Mouse (Mus musculus) CH12.LX (cell line): ENCODE measurements at regions not wholly inside any gene's neighbourhood (a gene's known extent, or its start where the extent isn't known, plus 50 kb on each side); places are given as distances from the start of the nearest gene placed in this dataset.

Source experiments
- DNase-seq: peaks from one replicate; pipeline ENCODE4 v3.0.0-alpha.2; 2013; ENCODE audit errors: extremely low read depth
- H3K27ac ChIP-seq: 2 replicates; pipeline ENCODE4 v1.5.1; 2012; ENCODE audit warnings: low read depth, mild to moderate bottlenecking, control low read depth, moderate library complexity; ENCODE audit not compliant: insufficient read depth
- H3K27me3 ChIP-seq: replicated peaks from 2 replicates; pipeline ENCODE3; 2012; ENCODE audit warnings: inconsistent platforms
- H3K36me3 ChIP-seq, 2 experiments: replicated peaks in 1 of 2; 2 replicates each; pipeline versions ENCODE3 to v1.6.1; 2012; ENCODE audit warnings: inconsistent platforms in 1 of 2, low read length in 1 of 2, mild to moderate bottlenecking in 1 of 2, mixed read lengths in 1 of 2, moderate library complexity in 1 of 2; ENCODE audit not compliant: control insufficient read depth in 1 of 2, insufficient read depth in 1 of 2
- H3K4me1 ChIP-seq, 2 experiments: 2 replicates each; pipeline ENCODE4 v1.6.1; 2012; ENCODE audit warnings: inconsistent platforms in 1 of 2, moderate library complexity in 1 of 2; ENCODE audit not compliant: insufficient read depth in 2 of 2, control insufficient read depth in 1 of 2
- H3K4me2 ChIP-seq: 2 replicates; pipeline ENCODE4 v1.6.1; 2012; ENCODE audit warnings: low read depth, mild to moderate bottlenecking, control low read depth; ENCODE audit not compliant: poor library complexity, insufficient read depth, severe bottlenecking
- H3K4me3 ChIP-seq, 3 experiments: fragments of 150-350 bp in 1 of 3; sonication (generic) in 1 of 3; replicated peaks in 1 of 3; 2 replicates each; pipeline versions ENCODE3 to v1.5.1; 2011 to 2012; ENCODE audit warnings: low read depth in 2 of 3, low read length in 2 of 3, mild to moderate bottlenecking in 2 of 3, moderate library complexity in 2 of 3, control low read depth in 1 of 3, improper control_type of control experiment in 1 of 3, inconsistent platforms in 1 of 3, mixed read lengths in 1 of 3; ENCODE audit not compliant: poor library complexity in 1 of 3
- H3K79me2 ChIP-seq: replicated peaks from 2 replicates; pipeline ENCODE4 v1.6.1; 2012; ENCODE audit warnings: mild to moderate bottlenecking, moderate library complexity; ENCODE audit not compliant: control insufficient read depth, poor library complexity, insufficient read depth, severe bottlenecking; ENCODE audit errors: extremely low read depth
- H3K9ac ChIP-seq: 2 replicates; pipeline ENCODE4 v1.6.1; 2012; ENCODE audit warnings: low read depth, mild to moderate bottlenecking, control low read depth, moderate library complexity; ENCODE audit not compliant: insufficient read depth
- H3K9me3 ChIP-seq: replicated peaks from 2 replicates; pipeline ENCODE3; 2012; ENCODE audit warnings: low read length, inconsistent platforms, mixed read lengths
- BHLHE40 ChIP-seq: IDR thresholded peaks from 2 replicates; pipeline ENCODE4 v1.6.1; 2011; ENCODE audit warnings: mild to moderate bottlenecking, low read depth, low read length, improper control_type of control experiment
- CHD1 ChIP-seq: IDR thresholded peaks from 2 replicates; pipeline ENCODE4 v1.6.1; 2012; ENCODE audit warnings: low read depth, low read length, improper control_type of control experiment, inconsistent platforms
- E2F4 ChIP-seq: IDR thresholded peaks from 2 replicates; pipeline ENCODE4 v1.6.1; 2011; ENCODE audit warnings: low read depth, low read length, improper control_type of control experiment; ENCODE audit not compliant: insufficient replicate concordance
- ETS1 ChIP-seq: conservative IDR thresholded peaks from 2 replicates; pipeline ENCODE4 v1.6.1; 2012; ENCODE audit warnings: low read depth, mild to moderate bottlenecking, inconsistent platforms, low read length, improper control_type of control experiment, moderate library complexity
- HCFC1 ChIP-seq: IDR thresholded peaks from 2 replicates; pipeline ENCODE4 v1.6.1; 2012; ENCODE audit warnings: low read depth, mild to moderate bottlenecking, inconsistent platforms, low read length, improper control_type of control experiment
- IRF4 ChIP-seq: IDR thresholded peaks from 2 replicates; pipeline ENCODE4 v1.6.1; 2014; ENCODE audit warnings: low read depth, mild to moderate bottlenecking, inconsistent platforms, low read length, improper control_type of control experiment
- JUND ChIP-seq: conservative IDR thresholded peaks from 2 replicates; pipeline ENCODE4 v1.6.1; 2011; ENCODE audit warnings: low read depth, low read length, improper control_type of control experiment
- MAFK ChIP-seq: IDR thresholded peaks from 2 replicates; pipeline ENCODE4 v1.6.1; 2011; ENCODE audit warnings: low read length, improper control_type of control experiment; ENCODE audit not compliant: insufficient replicate concordance
- MAZ ChIP-seq: IDR thresholded peaks from 2 replicates; pipeline ENCODE4 v1.6.1; 2012; ENCODE audit warnings: low read depth, mild to moderate bottlenecking, inconsistent platforms, low read length, improper control_type of control experiment, moderate library complexity
- MEF2A ChIP-seq: IDR thresholded peaks from 2 replicates; pipeline ENCODE4 v1.6.1; 2014; ENCODE audit warnings: low read depth, mild to moderate bottlenecking, inconsistent platforms, low read length, improper control_type of control experiment, borderline replicate concordance
- MXI1 ChIP-seq: IDR thresholded peaks from 2 replicates; pipeline ENCODE4 v1.6.1; 2011; ENCODE audit warnings: mild to moderate bottlenecking, low read depth, low read length, improper control_type of control experiment
- MYC ChIP-seq: IDR thresholded peaks from 2 replicates; pipeline ENCODE4 v1.6.1; 2011; ENCODE audit warnings: low read depth, mild to moderate bottlenecking, improper control_type of control experiment, low read length
- NELFE ChIP-seq: IDR thresholded peaks from 2 replicates; pipeline ENCODE4 v1.6.1; 2011; ENCODE audit warnings: low read depth, low read length, improper control_type of control experiment
- POLR2AphosphoS2 ChIP-seq: IDR thresholded peaks from 2 replicates; pipeline ENCODE4 v1.6.1; 2011; ENCODE audit warnings: low read depth, low read length, improper control_type of control experiment
- RAD21 ChIP-seq: IDR thresholded peaks from 2 replicates; pipeline ENCODE4 v1.6.1; 2011; ENCODE audit warnings: low read depth, mild to moderate bottlenecking, low read length, improper control_type of control experiment, moderate library complexity
- RCOR1 ChIP-seq: conservative IDR thresholded peaks from 2 replicates; pipeline ENCODE4 v1.6.1; 2012; ENCODE audit warnings: low read depth, mild to moderate bottlenecking, inconsistent platforms, low read length, improper control_type of control experiment
- TBP ChIP-seq: conservative IDR thresholded peaks from 2 replicates; pipeline ENCODE4 v1.6.1; 2011; ENCODE audit warnings: low read depth, low read length, improper control_type of control experiment
- TCF12 ChIP-seq: IDR thresholded peaks from 2 replicates; pipeline ENCODE4 v1.6.1; 2014; ENCODE audit warnings: low read depth, mild to moderate bottlenecking, inconsistent platforms, low read length, improper control_type of control experiment
- ZC3H11A ChIP-seq: IDR thresholded peaks from 2 replicates; pipeline ENCODE4 v1.6.1; 2012; ENCODE audit warnings: low read depth, mild to moderate bottlenecking, inconsistent platforms, low read length, improper control_type of control experiment
- ZKSCAN1 ChIP-seq: IDR thresholded peaks from 2 replicates; pipeline ENCODE4 v1.6.1; 2012; ENCODE audit warnings: low read depth, inconsistent platforms, low read length, improper control_type of control experiment, borderline replicate concordance
- dilution Hi-C: fragments of 300-500 bp; cut with MboI; formaldehyde crosslinking; loops from 2 replicates; pipeline ENCODE4 v1.14.3; 2020; ENCODE audit warnings: low sequenced_read_pairs; ENCODE audit not compliant: extremely low pct_unique_long_range_greater_than_20kb, extremely low pct_ligation_motif_present
- in situ Hi-C: fragments of 300-500 bp; cut with MboI; formaldehyde crosslinking; loops from 3 replicates; pipeline ENCODE4 v1.14.3; 2019; ENCODE audit warnings: low sequenced_read_pairs, low pct_ligation_motif_present, low pct_unique_long_range_greater_than_20kb, mixed read lengths

GRCm38 (mm10) chr7:83145551-83145950 lies 278.4 kb downstream of the Mex3b start:
- no peaks in the 10 kb centered on the region for H3K4me1 ChIP-seq
- no peak overlapping the region for H3K27ac ChIP-seq
- no peak for TF ChIP-seq ETS1
- no peak for TF ChIP-seq MYC
- no peak for TF ChIP-seq E2F4
- no peak for TF ChIP-seq NELFE
- TF ChIP-seq IRF4: no peak
- no peak for TF ChIP-seq ZKSCAN1
- TF ChIP-seq TBP: no peak
- TF ChIP-seq BHLHE40: no peak
- no peak for TF ChIP-seq MEF2A
- TF ChIP-seq RCOR1: no peak
- TF ChIP-seq RAD21: no peak
- no peak for TF ChIP-seq ZC3H11A
- TF ChIP-seq MAFK: no peak
- no peak for TF ChIP-seq HCFC1
- no peak for TF ChIP-seq JUND
- TF ChIP-seq TCF12: no peak
- TF ChIP-seq MXI1: no peak
- TF ChIP-seq POLR2AphosphoS2: no peak
- no peak for TF ChIP-seq MAZ
- TF ChIP-seq CHD1: no peak
- DNase-seq: no peak
- no peaks in the 10 kb centered on the region for H3K27me3 ChIP-seq
- no peaks in the 10 kb centered on the region for H3K9me3 ChIP-seq
- H3K79me2 ChIP-seq: no peaks in the 10 kb centered on the region
- H3K36me3 ChIP-seq: no peaks in the 10 kb centered on the region
- dilution Hi-C loops (no loop called here), in situ Hi-C loops (no loop called here)
- no peak overlapping the region for H3K4me3 ChIP-seq
- no peak overlapping the region for H3K9ac ChIP-seq
- H3K4me2 ChIP-seq: no peak overlapping the region

GRCm38 (mm10) chr7:83161226-83161625 lies 294.1 kb downstream of the Mex3b start:
- Histone ChIP-seq H3K36me3 (no peaks in the 10 kb centered on the region), H3K4me1 (no peaks in the 10 kb centered on the region), H3K79me2 (no peaks in the 10 kb centered on the region), H3K4me2 (no peak overlapping the region), H3K9ac (no peak overlapping the region), H3K4me3 (no peak overlapping the region)
- in situ Hi-C loops (no loop called here), dilution Hi-C loops (no loop called here)
- TF ChIP-seq ZC3H11A: no peak
- TF ChIP-seq, all 38 proteins: peak for 0
- no peaks in the 10 kb centered on the region for H3K9me3 ChIP-seq
- H3K27me3 ChIP-seq: no peaks in the 10 kb centered on the region
- no peak for DNase-seq
- H3K27ac ChIP-seq: no peak overlapping the region
